Mouse (Mus musculus): Measurements from ENCODE around the gene Hif3a.
"Not testable (repeated sequence)": the region's sequence is repeated elsewhere in the genome, so short reads cannot be mapped to it uniquely, and the experiment has no call there.

The Hif3a gene

DNA sequence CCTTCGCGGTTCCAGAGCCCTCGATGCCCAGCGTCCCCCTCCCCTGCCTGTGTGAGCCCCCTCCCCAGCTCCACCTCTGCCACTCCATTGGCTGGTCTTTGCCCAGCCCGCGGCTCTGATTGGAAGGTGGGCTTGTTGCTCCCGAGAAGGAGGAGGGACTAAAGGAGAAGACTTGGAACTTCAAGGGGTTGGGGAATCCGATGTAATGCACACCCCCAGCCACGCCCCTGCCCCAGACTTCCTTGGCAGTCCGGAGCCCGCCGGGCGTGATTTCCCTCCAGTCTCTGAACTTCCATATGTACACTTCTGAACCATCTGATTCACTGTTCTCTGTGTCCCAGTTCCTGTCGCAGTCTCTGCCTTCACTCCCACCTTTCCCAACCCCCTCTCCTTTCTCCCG lies at the start of gene Hif3a:
Gene Hif3a (minus strand): TSS at position 39 of the 400 bp plus-strand sequence.
- Histone ChIP-seq H3K4me1 (replicated peaks; ENCODE audit: low read depth, low read length) (peaks cover 56% of the 10 kb centered on the region), H3K27me3 (ENCODE audit: insufficient read depth, low read length) (peaks cover 3% of the 10 kb centered on the region), H3K9me3 (ENCODE audit: low read length) (peaks cover 2% of the 10 kb centered on the region; the same call in 1 of the 2 replicates), H3K36me3 (ENCODE audit: insufficient read depth, low read length) (no peaks in the 10 kb centered on the region), H3K4me3 (replicated peaks; ENCODE audit: low read length) (peak within 1 kb of the TSS; percentile 77)
- TF ChIP-seq NANOG (IDR thresholded peaks at IDR 0.05; ENCODE audit: borderline replicate concordance, low read length) = no peak
- TF ChIP-seq CTCF (conservative IDR thresholded peaks at IDR 0.05; ENCODE audit: low read length) = no peak
- no peak for TF ChIP-seq POU5F1 (IDR thresholded peaks at IDR 0.05; ENCODE audit: borderline replicate concordance, low read length)

DNA sequence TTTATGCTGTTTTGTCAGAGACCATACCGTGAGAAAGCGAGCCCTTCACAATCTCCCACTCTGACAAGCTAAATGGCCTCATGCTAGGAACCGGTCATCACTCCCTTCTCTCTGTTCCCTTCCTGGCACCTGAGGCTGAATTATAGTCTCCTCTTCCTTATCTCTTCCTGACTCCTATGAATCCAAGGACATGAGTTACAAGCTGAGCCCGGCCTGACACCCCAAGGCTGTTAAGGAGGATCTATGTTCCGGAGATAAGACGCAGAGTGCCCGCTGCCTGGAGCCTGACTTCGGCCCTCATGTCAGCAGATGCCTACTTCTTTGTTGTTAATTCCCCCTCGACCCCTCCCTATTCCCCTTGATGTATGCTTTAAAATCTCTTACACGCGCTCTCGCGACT lies 39.4 kb upstream of the Hif3a start:
- not testable (repeated sequence) for H3K4me3 ChIP-seq (replicated peaks; ENCODE audit: low read length); H3K4me1 ChIP-seq (replicated peaks; ENCODE audit: low read depth, low read length); H3K27me3 ChIP-seq (ENCODE audit: insufficient read depth, low read length); H3K36me3 ChIP-seq (ENCODE audit: insufficient read depth, low read length)
- peaks cover 46% of the 10 kb centered on the region for H3K9me3 ChIP-seq (ENCODE audit: low read length)

DNA sequence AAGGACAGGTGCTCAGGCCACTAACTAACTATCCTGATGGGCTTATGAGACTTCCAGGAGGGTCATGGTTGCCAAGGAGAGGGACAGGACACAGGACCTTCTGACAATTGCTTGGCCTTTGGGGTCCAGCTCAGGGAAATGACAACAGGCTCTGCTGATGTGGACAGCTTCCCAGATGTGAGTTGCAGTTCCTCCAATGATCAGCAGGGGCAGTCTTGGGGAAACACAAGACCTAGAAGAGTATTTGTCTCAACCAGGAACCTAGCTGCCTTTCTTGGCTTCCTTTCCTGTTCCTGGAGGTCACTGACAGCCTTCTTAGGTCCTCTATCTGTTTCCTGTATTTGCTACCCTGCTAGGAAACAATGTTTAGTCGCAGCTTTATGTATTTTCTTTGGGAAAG lies 29.1 kb upstream of the Hif3a start:
- Histone ChIP-seq H3K36me3 (ENCODE audit: insufficient read depth, low read length) (no peaks in the 10 kb centered on the region), H3K9me3 (ENCODE audit: low read length) (peaks cover 5% of the 10 kb centered on the region; the same call in 1 of the 2 replicates), H3K4me1 (replicated peaks; ENCODE audit: low read depth, low read length) (no peaks in the 10 kb centered on the region), H3K4me3 (replicated peaks; ENCODE audit: low read length) (no peak overlapping the region), H3K27me3 (ENCODE audit: insufficient read depth, low read length) (no peaks in the 10 kb centered on the region)
- TF ChIP-seq POU5F1 (IDR thresholded peaks at IDR 0.05; ENCODE audit: borderline replicate concordance, low read length) (no peak), NANOG (IDR thresholded peaks at IDR 0.05; ENCODE audit: borderline replicate concordance, low read length) (no peak), CTCF (conservative IDR thresholded peaks at IDR 0.05; ENCODE audit: low read length) (peak; percentile 61)

- no peak overlapping the region for H3K4me3 ChIP-seq (replicated peaks; ENCODE audit: low read length)
- TF ChIP-seq NANOG (IDR thresholded peaks at IDR 0.05; ENCODE audit: borderline replicate concordance, low read length) = no peak
- no peak for TF ChIP-seq POU5F1 (IDR thresholded peaks at IDR 0.05; ENCODE audit: borderline replicate concordance, low read length)
- no peak for TF ChIP-seq CTCF (conservative IDR thresholded peaks at IDR 0.05; ENCODE audit: low read length)
- no peaks in the 10 kb centered on the region; the same call in 1 of the 2 replicates for H3K9me3 ChIP-seq (ENCODE audit: low read length)
- H3K4me1 ChIP-seq (replicated peaks; ENCODE audit: low read depth, low read length) = no peaks in the 10 kb centered on the region
- H3K36me3 ChIP-seq (ENCODE audit: insufficient read depth, low read length) = no peaks in the 10 kb centered on the region
- no peaks in the 10 kb centered on the region for H3K27me3 ChIP-seq (ENCODE audit: insufficient read depth, low read length)
These were observed 27.9 kb upstream of the Hif3a start for GRCm38 (mm10) chr7:17090058-17090585.

DNA sequence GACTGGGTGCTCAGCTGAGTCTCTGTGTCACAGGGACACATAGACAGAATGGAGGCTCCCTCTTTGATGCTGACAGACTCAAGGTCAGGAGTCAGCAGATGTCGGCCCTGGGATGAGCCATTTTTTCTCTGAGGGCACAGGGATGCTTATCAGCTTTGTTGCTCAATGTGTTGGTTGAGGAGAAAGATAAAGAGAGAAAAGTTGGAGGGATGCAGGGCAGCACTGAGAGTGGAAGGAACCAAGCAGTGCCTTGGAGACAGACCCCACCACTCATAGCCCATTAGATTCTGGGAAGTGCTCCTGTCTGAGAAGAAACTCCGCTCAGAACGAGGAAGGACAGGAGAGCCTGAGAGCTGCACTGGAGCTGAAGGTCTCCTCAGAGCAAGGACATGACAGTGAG lies 25.5 kb upstream of the Hif3a start:
- Histone ChIP-seq H3K36me3 (ENCODE audit: insufficient read depth, low read length) (no peaks in the 10 kb centered on the region), H3K4me1 (replicated peaks; ENCODE audit: low read depth, low read length) (no peaks in the 10 kb centered on the region), H3K27me3 (ENCODE audit: insufficient read depth, low read length) (no peaks in the 10 kb centered on the region), H3K4me3 (replicated peaks; ENCODE audit: low read length) (no peak overlapping the region), H3K9me3 (ENCODE audit: low read length) (no peaks in the 10 kb centered on the region)
- TF ChIP-seq CTCF (conservative IDR thresholded peaks at IDR 0.05; ENCODE audit: low read length) (no peak), NANOG (IDR thresholded peaks at IDR 0.05; ENCODE audit: borderline replicate concordance, low read length) (no peak), POU5F1 (IDR thresholded peaks at IDR 0.05; ENCODE audit: borderline replicate concordance, low read length) (no peak)

DNA sequence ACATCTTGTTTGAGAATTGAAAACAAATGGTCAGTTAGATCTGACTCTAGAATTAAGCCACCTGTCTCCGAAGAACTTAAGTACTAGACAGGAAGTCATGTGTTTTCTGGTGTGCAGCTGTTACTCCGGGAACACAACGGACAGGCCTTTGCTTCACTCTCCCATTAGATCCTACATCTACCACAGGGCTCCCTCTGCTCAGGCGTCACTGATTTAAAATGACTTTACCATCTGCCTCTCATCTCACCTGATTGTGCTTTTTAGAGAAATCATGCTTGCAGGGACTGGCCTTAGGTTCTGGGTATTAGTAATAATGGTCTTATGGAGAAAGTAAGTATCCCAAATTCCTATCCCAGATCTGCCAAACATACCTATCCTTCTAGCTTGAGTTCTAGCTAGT lies 20.5 kb upstream of the Hif3a start:
- H3K9me3 ChIP-seq (ENCODE audit: low read length) = no peaks in the 10 kb centered on the region
- no peaks in the 10 kb centered on the region for H3K27me3 ChIP-seq (ENCODE audit: insufficient read depth, low read length)
- no peak overlapping the region for H3K4me3 ChIP-seq (replicated peaks; ENCODE audit: low read length)
- no peaks in the 10 kb centered on the region for H3K4me1 ChIP-seq (replicated peaks; ENCODE audit: low read depth, low read length)
- TF ChIP-seq POU5F1 (IDR thresholded peaks at IDR 0.05; ENCODE audit: borderline replicate concordance, low read length) (no peak), CTCF (conservative IDR thresholded peaks at IDR 0.05; ENCODE audit: low read length) (no peak), NANOG (IDR thresholded peaks at IDR 0.05; ENCODE audit: borderline replicate concordance, low read length) (no peak)
- no peaks in the 10 kb centered on the region for H3K36me3 ChIP-seq (ENCODE audit: insufficient read depth, low read length)

DNA sequence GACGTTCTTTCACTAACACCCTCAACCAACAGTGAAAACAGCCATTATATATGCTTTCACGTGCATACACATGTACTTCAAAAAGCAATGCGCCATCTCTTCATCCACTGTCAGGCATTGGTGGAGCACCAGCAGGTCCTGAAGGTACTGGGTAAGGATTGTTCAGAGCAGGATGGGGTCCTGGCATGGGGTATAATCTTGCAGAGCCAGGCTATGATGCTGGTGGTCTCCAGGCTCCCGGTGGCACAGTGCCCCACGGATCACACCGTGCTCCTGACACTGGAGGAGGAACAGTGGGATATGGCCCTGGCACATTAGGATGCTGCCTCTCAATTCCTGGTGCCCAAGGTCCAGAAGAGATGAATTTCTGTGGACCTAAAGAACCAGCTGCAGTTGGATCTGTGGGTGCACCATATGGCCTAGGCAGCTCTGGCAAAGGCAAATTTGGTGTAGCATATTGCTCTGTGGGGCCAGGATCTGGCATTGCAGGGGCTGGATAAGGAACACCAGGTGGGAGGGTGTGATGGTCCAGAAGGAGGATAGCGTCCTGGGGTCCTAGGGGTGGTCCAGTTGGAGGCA lies 15.9 kb upstream of the Hif3a start:
- H3K27me3 ChIP-seq (ENCODE audit: insufficient read depth, low read length) = no peaks in the 10 kb centered on the region

GRCm38 (mm10) chr7:17076542-17076941 lies 14.3 kb upstream of the Hif3a start:
- TF ChIP-seq NANOG (IDR thresholded peaks at IDR 0.05; ENCODE audit: borderline replicate concordance, low read length) (no peak), CTCF (conservative IDR thresholded peaks at IDR 0.05; ENCODE audit: low read length) (no peak), POU5F1 (IDR thresholded peaks at IDR 0.05; ENCODE audit: borderline replicate concordance, low read length) (no peak)
- no peaks in the 10 kb centered on the region for H3K36me3 ChIP-seq (ENCODE audit: insufficient read depth, low read length)
- H3K9me3 ChIP-seq (ENCODE audit: low read length) = no peaks in the 10 kb centered on the region
- no peak overlapping the region for H3K4me3 ChIP-seq (replicated peaks; ENCODE audit: low read length)
- peaks cover 7% of the 10 kb centered on the region for H3K4me1 ChIP-seq (replicated peaks; ENCODE audit: low read depth, low read length)
- H3K27me3 ChIP-seq (ENCODE audit: insufficient read depth, low read length) = no peaks in the 10 kb centered on the region

More for the DNA sequence above, 15.9 kb upstream of the Hif3a start:
- no peaks in the 10 kb centered on the region for H3K36me3 ChIP-seq (ENCODE audit: insufficient read depth, low read length)
- no peak overlapping the region for H3K4me3 ChIP-seq (replicated peaks; ENCODE audit: low read length)
- H3K9me3 ChIP-seq (ENCODE audit: low read length) = no peaks in the 10 kb centered on the region
- TF ChIP-seq POU5F1 (IDR thresholded peaks at IDR 0.05; ENCODE audit: borderline replicate concordance, low read length) = no peak
- TF ChIP-seq CTCF (conservative IDR thresholded peaks at IDR 0.05; ENCODE audit: low read length) = no peak
- no peak for TF ChIP-seq NANOG (IDR thresholded peaks at IDR 0.05; ENCODE audit: borderline replicate concordance, low read length)
- peaks cover 7% of the 10 kb centered on the region for H3K4me1 ChIP-seq (replicated peaks; ENCODE audit: low read depth, low read length)

Measured in E14TG2a.4 (cell line).